Mouse (Mus musculus): ENCODE results near the gene Oas1d. TPM values are rescaled to one million over a fixed set of nuclear protein-coding genes. Genes with fewer than 3 reads are reported as not detected.
A peak's percentile ranks its signal among the peaks of the same experiment; 100 is the strongest.

Gene Oas1d
- polyA plus RNA-seq, 1 experiment: not detected

GRCm38 (mm10) chr5:120953974-120954373, 39.6 kb downstream of the Oas1d start:
- TF ChIP-seq CTCF (IDR thresholded peaks at IDR 0.05; ENCODE audit: control insufficient read depth, insufficient read depth, low read length) (peak; percentile 87), POLR2A (IDR thresholded peaks at IDR 0.05; ENCODE audit: borderline replicate concordance, control insufficient read depth, low read depth, low read length) (no peak)
- Histone ChIP-seq H3K27ac (ENCODE audit: control insufficient read depth, insufficient read depth, low read depth, low read length, poor library complexity) (no peak overlapping the region), H3K4me1 (ENCODE audit: control insufficient read depth, insufficient read depth, low read length) (no peaks in the 10 kb centered on the region), H3K4me3 (replicated peaks; ENCODE audit: control insufficient read depth, low read depth, low read length) (no peak overlapping the region)
- WGBS: 17% methylated on average over 5 of the region's 5 CpGs

GRCm38 (mm10) chr5:120961004-120961403, 46.7 kb downstream of the Oas1d start:
- Histone ChIP-seq H3K4me1 (ENCODE audit: control insufficient read depth, insufficient read depth, low read length) (no peaks in the 10 kb centered on the region), H3K27ac (ENCODE audit: control insufficient read depth, insufficient read depth, low read depth, low read length, poor library complexity) (no peak overlapping the region), H3K4me3 (replicated peaks; ENCODE audit: control insufficient read depth, low read depth, low read length) (no peak overlapping the region)
- TF ChIP-seq CTCF (IDR thresholded peaks at IDR 0.05; ENCODE audit: control insufficient read depth, insufficient read depth, low read length) (no peak), POLR2A (IDR thresholded peaks at IDR 0.05; ENCODE audit: borderline replicate concordance, control insufficient read depth, low read depth, low read length) (no peak)
- WGBS: 51% methylated on average over 4 of the region's 4 CpGs

- TF ChIP-seq POLR2A (IDR thresholded peaks at IDR 0.05; ENCODE audit: borderline replicate concordance, control insufficient read depth, low read depth, low read length): no peak
- TF ChIP-seq CTCF (IDR thresholded peaks at IDR 0.05; ENCODE audit: control insufficient read depth, insufficient read depth, low read length): no peak
- Histone ChIP-seq H3K4me3 (replicated peaks; ENCODE audit: control insufficient read depth, low read depth, low read length) (no peak overlapping the region), H3K4me1 (ENCODE audit: control insufficient read depth, insufficient read depth, low read length) (no peaks in the 10 kb centered on the region), H3K27ac (ENCODE audit: control insufficient read depth, insufficient read depth, low read depth, low read length, poor library complexity) (no peak overlapping the region)
- WGBS: 69% methylated on average over 4 of the region's 4 CpGs
These were observed 51.8 kb downstream of the Oas1d start for GRCm38 (mm10) chr5:120966156-120966555.

GRCm38 (mm10) chr5:120966894-120967293, 52.6 kb downstream of the Oas1d start:
- H3K27ac ChIP-seq (ENCODE audit: control insufficient read depth, insufficient read depth, low read depth, low read length, poor library complexity): no peak overlapping the region
- no peaks in the 10 kb centered on the region for H3K4me1 ChIP-seq (ENCODE audit: control insufficient read depth, insufficient read depth, low read length)
- no peak overlapping the region for H3K4me3 ChIP-seq (replicated peaks; ENCODE audit: control insufficient read depth, low read depth, low read length)
- TF ChIP-seq CTCF (IDR thresholded peaks at IDR 0.05; ENCODE audit: control insufficient read depth, insufficient read depth, low read length) (no peak), POLR2A (IDR thresholded peaks at IDR 0.05; ENCODE audit: borderline replicate concordance, control insufficient read depth, low read depth, low read length) (no peak)
- WGBS: 75% methylated on average over 8 of the region's 8 CpGs

GRCm38 (mm10) chr5:120967355-120968133, 53.2 kb downstream of the Oas1d start:
- H3K4me3 ChIP-seq (replicated peaks; ENCODE audit: control insufficient read depth, low read depth, low read length): no peak overlapping the region
- H3K27ac ChIP-seq (ENCODE audit: control insufficient read depth, insufficient read depth, low read depth, low read length, poor library complexity): no peak overlapping the region
- WGBS: 75% methylated on average over 13 of the region's 13 CpGs
- H3K4me1 ChIP-seq (ENCODE audit: control insufficient read depth, insufficient read depth, low read length): no peaks in the 10 kb centered on the region
- no peak for TF ChIP-seq POLR2A (IDR thresholded peaks at IDR 0.05; ENCODE audit: borderline replicate concordance, control insufficient read depth, low read depth, low read length)
- no peak for TF ChIP-seq CTCF (IDR thresholded peaks at IDR 0.05; ENCODE audit: control insufficient read depth, insufficient read depth, low read length)

GRCm38 (mm10) chr5:120968134-120968532, 53.8 kb downstream of the Oas1d start:
- Histone ChIP-seq H3K4me3 (replicated peaks; ENCODE audit: control insufficient read depth, low read depth, low read length) (no peak overlapping the region), H3K27ac (ENCODE audit: control insufficient read depth, insufficient read depth, low read depth, low read length, poor library complexity) (no peak overlapping the region), H3K4me1 (ENCODE audit: control insufficient read depth, insufficient read depth, low read length) (no peaks in the 10 kb centered on the region)
- TF ChIP-seq CTCF (IDR thresholded peaks at IDR 0.05; ENCODE audit: control insufficient read depth, insufficient read depth, low read length) (no peak), POLR2A (IDR thresholded peaks at IDR 0.05; ENCODE audit: borderline replicate concordance, control insufficient read depth, low read depth, low read length) (no peak)
- WGBS: 58% methylated on average over 4 of the region's 4 CpGs

- H3K4me3 ChIP-seq (replicated peaks; ENCODE audit: control insufficient read depth, low read depth, low read length): no peak overlapping the region
- no peak for TF ChIP-seq POLR2A (IDR thresholded peaks at IDR 0.05; ENCODE audit: borderline replicate concordance, control insufficient read depth, low read depth, low read length)
- 85% methylated on average over 8 of the region's 8 CpGs for WGBS
These were observed 54.5 kb downstream of the Oas1d start for GRCm38 (mm10) chr5:120968799-120969198.

GRCm38 (mm10) chr5:120969703-120970102, 55.4 kb downstream of the Oas1d start:
- Histone ChIP-seq H3K27ac (ENCODE audit: control insufficient read depth, insufficient read depth, low read depth, low read length, poor library complexity) (no peak overlapping the region), H3K4me3 (replicated peaks; ENCODE audit: control insufficient read depth, low read depth, low read length) (no peak overlapping the region), H3K4me1 (ENCODE audit: control insufficient read depth, insufficient read depth, low read length) (no peaks in the 10 kb centered on the region)
- 29% methylated on average over 4 of the region's 4 CpGs for WGBS
- no peak for TF ChIP-seq CTCF (IDR thresholded peaks at IDR 0.05; ENCODE audit: control insufficient read depth, insufficient read depth, low read length)
- no peak for TF ChIP-seq POLR2A (IDR thresholded peaks at IDR 0.05; ENCODE audit: borderline replicate concordance, control insufficient read depth, low read depth, low read length)

More at GRCm38 (mm10) chr5:120968799-120969198, 54.5 kb downstream of the Oas1d start:
- Histone ChIP-seq H3K27ac (ENCODE audit: control insufficient read depth, insufficient read depth, low read depth, low read length, poor library complexity) (no peak overlapping the region), H3K4me1 (ENCODE audit: control insufficient read depth, insufficient read depth, low read length) (no peaks in the 10 kb centered on the region)

Other genes starting within 250 kb of the Oas1d start
- 2.7 and 3.6 TPM in 2 replicates for gene Dtx1, start 202.6 kb upstream of the Oas1d start, polyA plus RNA-seq (2011; ENCODE audit: insufficient read depth, insufficient read length, low replicate concordance, missing spikeins)
- gene Oas2, start 164.7 kb upstream of the Oas1d start, polyA plus RNA-seq (2011; ENCODE audit: insufficient read depth, insufficient read length, low replicate concordance, missing spikeins): 12.2 and 25.1 TPM in 2 replicates
- gene Oas3, start 136.9 kb upstream of the Oas1d start, polyA plus RNA-seq (2011; ENCODE audit: insufficient read depth, insufficient read length, low replicate concordance, missing spikeins): 16.2 and 19.9 TPM in 2 replicates
- 3.7 TPM in 1 of 2 replicates, not detected in the other for gene Oas1e, start 119.0 kb upstream of the Oas1d start, polyA plus RNA-seq (2011; ENCODE audit: insufficient read depth, insufficient read length, low replicate concordance, missing spikeins)
- 9.1 and 12.1 TPM in 2 replicates for gene Oas1c, start 102.0 kb upstream of the Oas1d start, polyA plus RNA-seq (2011; ENCODE audit: insufficient read depth, insufficient read length, low replicate concordance, missing spikeins)
- not detected in 2 replicates for gene Oas1f, start 67.2 kb upstream of the Oas1d start, polyA plus RNA-seq (2011; ENCODE audit: insufficient read depth, insufficient read length, low replicate concordance, missing spikeins)
- not detected in 2 replicates for gene Oas1h, start 53.1 kb upstream of the Oas1d start, polyA plus RNA-seq (2011; ENCODE audit: insufficient read depth, insufficient read length, low replicate concordance, missing spikeins)
- 10.0 and 23.1 TPM in 2 replicates for gene Oas1g, start 26.9 kb upstream of the Oas1d start, polyA plus RNA-seq (2011; ENCODE audit: insufficient read depth, insufficient read length, low replicate concordance, missing spikeins)
- gene Oas1a, start 7.0 kb upstream of the Oas1d start, polyA plus RNA-seq (2011; ENCODE audit: insufficient read depth, insufficient read length, low replicate concordance, missing spikeins): 4.9 and 8.9 TPM in 2 replicates
- not detected in 2 replicates for gene Rph3a, start 95.6 kb downstream of the Oas1d start, polyA plus RNA-seq (2011; ENCODE audit: insufficient read depth, insufficient read length, low replicate concordance, missing spikeins)

Data from bone marrow, adult 2 months (tissue).